Mouse (Mus musculus): ENCODE measurements around the gene Ptn. TPM values are rescaled to one million over a fixed set of nuclear protein-coding genes. Genes with fewer than 3 reads are reported as not detected.

Gene Ptn
- total and polyA plus RNA-seq, 3 experiments, result not detected

- no peak for TF ChIP-seq CHD2 (IDR thresholded peaks at IDR 0.05; ENCODE audit: low read length)
- no peak for TF ChIP-seq SIN3A (IDR thresholded peaks at IDR 0.05; ENCODE audit: low read length)
- no peak for TF ChIP-seq CHD1 (IDR thresholded peaks at IDR 0.05; ENCODE audit: low read depth, low read length)
- TF ChIP-seq ETS1 (conservative IDR thresholded peaks at IDR 0.05; ENCODE audit: low read depth, low read length), result no peak
- no peak for TF ChIP-seq MAX (IDR thresholded peaks at IDR 0.05; ENCODE audit: low read length)
- no peak for TF ChIP-seq SMC3 (IDR thresholded peaks at IDR 0.05; ENCODE audit: low read depth, low read length)
- TF ChIP-seq CTCF (conservative IDR thresholded peaks at IDR 0.05 in 1 of 2, IDR thresholded peaks at IDR 0.05 in 1 of 2; ENCODE audit: low read depth in 2 of 2, low read length in 2 of 2), result peak in 1 of 2 experiments; percentile 16; a peak in 1 of 4 replicates
- H3K27me3 ChIP-seq (replicated peaks), result no peaks in the 10 kb centered on the region
- H3K4me3 ChIP-seq (replicated peaks in 1 of 3; ENCODE audit: low read depth in 2 of 3, low read length in 2 of 3, poor library complexity in 1 of 3), result no peak overlapping the region
- H3K79me2 ChIP-seq (replicated peaks; ENCODE audit: control insufficient read depth, extremely low read depth, insufficient read depth, poor library complexity, severe bottlenecking), result no peaks in the 10 kb centered on the region
- dilution Hi-C loops (cut with MboI; ENCODE audit: extremely low pct_ligation_motif_present, extremely low pct_unique_long_range_greater_than_20kb, low sequenced_read_pairs) (no loop called here), in situ Hi-C loops (cut with MboI; ENCODE audit: low pct_ligation_motif_present, low pct_unique_long_range_greater_than_20kb, low sequenced_read_pairs) (no loop called here)
- no peak overlapping the region for H3K27ac ChIP-seq (ENCODE audit: insufficient read depth, low read depth)
- H3K36me3 ChIP-seq (replicated peaks in 1 of 2; ENCODE audit: control insufficient read depth in 1 of 2, insufficient read depth in 1 of 2, low read length in 1 of 2), result no peaks in the 10 kb centered on the region
- H3K4me2 ChIP-seq (ENCODE audit: insufficient read depth, low read depth, poor library complexity, severe bottlenecking), result no peak overlapping the region
- no peaks in the 10 kb centered on the region for H3K4me1 ChIP-seq (ENCODE audit: control insufficient read depth in 1 of 2, insufficient read depth in 2 of 2)
- H3K9ac ChIP-seq (ENCODE audit: insufficient read depth, low read depth), result no peak overlapping the region
- DNase-seq (ENCODE audit: extremely low read depth), result no peak
- no peaks in the 10 kb centered on the region for H3K9me3 ChIP-seq (replicated peaks; ENCODE audit: low read length)
Measured at GRCm38 (mm10) chr6:36794535-36794934, 15.5 kb downstream of the Ptn start.

DNA sequence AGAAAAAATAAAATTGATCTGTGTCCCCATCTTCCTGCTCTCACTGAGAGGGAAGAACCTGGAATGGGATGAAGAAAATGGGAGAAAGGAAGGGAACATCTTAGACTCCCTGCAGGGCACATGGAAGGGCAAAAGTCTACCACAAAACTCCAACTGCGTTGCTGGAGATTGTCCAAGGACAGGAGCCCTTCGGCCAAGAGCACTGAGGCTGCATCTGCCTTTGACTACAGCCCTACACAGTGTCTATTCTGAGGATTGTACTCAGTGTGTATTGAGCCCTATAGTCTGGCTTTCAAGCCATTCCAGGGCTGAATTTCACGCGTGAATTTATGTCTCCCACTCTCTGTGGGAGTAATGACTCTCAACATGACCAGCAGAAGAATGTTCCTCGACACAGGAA lies 16.2 kb downstream of the Ptn start:
- in situ Hi-C loops (cut with MboI; ENCODE audit: low pct_ligation_motif_present, low pct_unique_long_range_greater_than_20kb, low sequenced_read_pairs), result no loop called here
- H3K4me3 ChIP-seq (replicated peaks in 1 of 3; ENCODE audit: low read depth in 2 of 3, low read length in 2 of 3, poor library complexity in 1 of 3), result no peak overlapping the region
- H3K4me1 ChIP-seq (ENCODE audit: control insufficient read depth in 1 of 2, insufficient read depth in 2 of 2), result no peaks in the 10 kb centered on the region
- no peak overlapping the region for H3K9ac ChIP-seq (ENCODE audit: insufficient read depth, low read depth)
- H3K79me2 ChIP-seq (replicated peaks; ENCODE audit: control insufficient read depth, extremely low read depth, insufficient read depth, poor library complexity, severe bottlenecking), result no peaks in the 10 kb centered on the region
- H3K4me2 ChIP-seq (ENCODE audit: insufficient read depth, low read depth, poor library complexity, severe bottlenecking), result no peak overlapping the region
- dilution Hi-C loops (cut with MboI; ENCODE audit: extremely low pct_ligation_motif_present, extremely low pct_unique_long_range_greater_than_20kb, low sequenced_read_pairs), result no loop called here
- no peaks in the 10 kb centered on the region for H3K27me3 ChIP-seq (replicated peaks)
- H3K9me3 ChIP-seq (replicated peaks; ENCODE audit: low read length), result no peaks in the 10 kb centered on the region
- H3K36me3 ChIP-seq (replicated peaks in 1 of 2; ENCODE audit: control insufficient read depth in 1 of 2, insufficient read depth in 1 of 2, low read length in 1 of 2), result no peaks in the 10 kb centered on the region
- no peak overlapping the region for H3K27ac ChIP-seq (ENCODE audit: insufficient read depth, low read depth)
- TF ChIP-seq MYC (IDR thresholded peaks at IDR 0.05; ENCODE audit: low read depth, low read length), result no peak
- TF ChIP-seq E2F4 (IDR thresholded peaks at IDR 0.05; ENCODE audit: insufficient replicate concordance, low read depth, low read length), result no peak
- TF ChIP-seq CTCF (conservative IDR thresholded peaks at IDR 0.05 in 1 of 2, IDR thresholded peaks at IDR 0.05 in 1 of 2; ENCODE audit: low read depth in 2 of 2, low read length in 2 of 2), result no peak
- no peak for TF ChIP-seq NELFE (IDR thresholded peaks at IDR 0.05; ENCODE audit: low read depth, low read length)
- no peak for TF ChIP-seq MAX (IDR thresholded peaks at IDR 0.05; ENCODE audit: low read length)
- TF ChIP-seq ETS1 (conservative IDR thresholded peaks at IDR 0.05; ENCODE audit: low read depth, low read length), result no peak
- no peak for TF ChIP-seq IRF4 (IDR thresholded peaks at IDR 0.05; ENCODE audit: low read depth, low read length)
- no peak for TF ChIP-seq POLR2A (IDR thresholded peaks at IDR 0.05; ENCODE audit: low read depth, low read length)
- TF ChIP-seq MAZ (IDR thresholded peaks at IDR 0.05; ENCODE audit: low read depth, low read length), result no peak
- no peak for TF ChIP-seq EP300 (IDR thresholded peaks at IDR 0.05; ENCODE audit: low read length)
- TF ChIP-seq ZC3H11A (IDR thresholded peaks at IDR 0.05; ENCODE audit: low read depth, low read length), result no peak
- TF ChIP-seq HCFC1 (IDR thresholded peaks at IDR 0.05; ENCODE audit: low read depth, low read length), result no peak
- no peak for DNase-seq (ENCODE audit: extremely low read depth)
